Mouse (Mus musculus): Measurements from ENCODE around the gene Eif4g1. TPM values are rescaled to one million over a fixed set of nuclear protein-coding genes. Genes with fewer than 3 reads are reported as not detected.

Gene Eif4g1
- polyA plus RNA-seq, 1 experiment from 2014 or later = 124 TPM

DNA sequence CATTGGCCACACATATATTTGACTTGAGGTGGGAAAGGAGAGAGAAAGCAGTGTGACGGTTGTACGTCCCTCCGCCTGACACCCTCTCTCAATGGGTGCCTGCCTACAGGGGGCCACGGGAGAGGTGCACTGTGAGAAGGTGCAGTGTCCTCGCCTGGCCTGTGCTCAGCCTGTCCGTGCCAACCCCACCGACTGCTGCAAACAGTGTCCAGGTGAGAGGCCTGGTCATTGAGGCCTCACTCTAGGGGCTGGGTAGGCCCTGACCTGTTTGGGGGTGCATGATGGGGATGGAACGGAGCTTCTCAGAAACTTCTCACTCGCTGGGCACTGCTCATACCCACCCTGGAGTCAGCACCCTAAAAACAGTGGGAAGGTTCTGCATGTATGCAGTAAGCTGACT, 71.7 kb downstream of the Eif4g1 start:
- Histone ChIP-seq H3K9me3 (ENCODE audit: control insufficient read depth, low read length) (no peaks in the 10 kb centered on the region), H3K9ac (no peak overlapping the region), H3K4me1 (replicated peaks; ENCODE audit: control insufficient read depth, insufficient read depth, low read length) (no peaks in the 10 kb centered on the region), H3K27me3 (ENCODE audit: control insufficient read depth, insufficient read depth, low read length) (peaks cover 6% of the 10 kb centered on the region), H3K27ac (no peak overlapping the region), H3K36me3 (replicated peaks; ENCODE audit: control insufficient read depth, insufficient read depth) (0 out of 2 replicates have a peak, but pooled peaks cover 19% of the 10 kb centered on the region), H3K4me2 (replicated peaks) (no peak overlapping the region), H3K4me3 (replicated peaks; ENCODE audit: low read length) (no peak overlapping the region)
- ATAC-seq (ENCODE audit: low FRiP score) (no peak), DNase-seq (ENCODE audit: low spot score) (no peak)
- 95% methylated on average over 9 of the region's 9 CpGs for WGBS

Other genes starting within 250 kb of the Eif4g1 start
- 127 and 136 TPM in 2 replicates for gene Abcc5, start 241.9 kb upstream of the Eif4g1 start, polyA plus RNA-seq (2014; fragmentation: Nextera tagmentation; extraction: Ambion mirVana)
- gene Eif2b5, start 169.5 kb upstream of the Eif4g1 start, polyA plus RNA-seq (2014; fragmentation: Nextera tagmentation; extraction: Ambion mirVana) = 88.0 and 89.2 TPM in 2 replicates
- gene Dvl3, start 151.3 kb upstream of the Eif4g1 start, polyA plus RNA-seq (2014; fragmentation: Nextera tagmentation; extraction: Ambion mirVana) = 36.4 and 40.9 TPM in 2 replicates
- 1,214 and 1,314 TPM in 2 replicates for gene Ap2m1, start 132.8 kb upstream of the Eif4g1 start, polyA plus RNA-seq (2014; fragmentation: Nextera tagmentation; extraction: Ambion mirVana)
- 75.3 and 77.5 TPM in 2 replicates for gene Abcf3, start 119.7 kb upstream of the Eif4g1 start, polyA plus RNA-seq (2014; fragmentation: Nextera tagmentation; extraction: Ambion mirVana)
- gene Vwa5b2, start 78.8 kb upstream of the Eif4g1 start, polyA plus RNA-seq (2014; fragmentation: Nextera tagmentation; extraction: Ambion mirVana) = 22.1 and 24.4 TPM in 2 replicates
- gene Eef1akmt4, start 56.7 kb upstream of the Eif4g1 start, polyA plus RNA-seq (2014; fragmentation: Nextera tagmentation; extraction: Ambion mirVana) = 10.4 and 11.0 TPM in 2 replicates
- not detected in 2 replicates for gene Gm49333, start 56.7 kb upstream of the Eif4g1 start, polyA plus RNA-seq (2014; fragmentation: Nextera tagmentation; extraction: Ambion mirVana)
- 44.8 and 45.3 TPM in 2 replicates for gene Alg3, start 56.6 kb upstream of the Eif4g1 start, polyA plus RNA-seq (2014; fragmentation: Nextera tagmentation; extraction: Ambion mirVana)
- gene Camk2n2, start 47.0 kb upstream of the Eif4g1 start, polyA plus RNA-seq (2014; fragmentation: Nextera tagmentation; extraction: Ambion mirVana) = 61.8 and 63.8 TPM in 2 replicates
- 10.6 and 12.1 TPM in 2 replicates for gene Ece2, start 38.5 kb upstream of the Eif4g1 start, polyA plus RNA-seq (2014; fragmentation: Nextera tagmentation; extraction: Ambion mirVana)
- 329 and 358 TPM in 2 replicates for gene Psmd2, start 16.7 kb upstream of the Eif4g1 start, polyA plus RNA-seq (2014; fragmentation: Nextera tagmentation; extraction: Ambion mirVana)
- gene Fam131a, start 24.9 kb downstream of the Eif4g1 start, polyA plus RNA-seq (2014; fragmentation: Nextera tagmentation; extraction: Ambion mirVana) = 41.8 and 44.2 TPM in 2 replicates
- gene Polr2h, start 49.4 kb downstream of the Eif4g1 start, polyA plus RNA-seq (2014; fragmentation: Nextera tagmentation; extraction: Ambion mirVana) = 93.2 and 95.9 TPM in 2 replicates
- 28.7 and 32.1 TPM in 2 replicates for gene Clcn2, start 49.4 kb downstream of the Eif4g1 start, polyA plus RNA-seq (2014; fragmentation: Nextera tagmentation; extraction: Ambion mirVana)
- gene Chrd, start 64.8 kb downstream of the Eif4g1 start, polyA plus RNA-seq (2014; fragmentation: Nextera tagmentation; extraction: Ambion mirVana) = 5.4 and 7.3 TPM in 2 replicates
- gene Thpo, start 66.2 kb downstream of the Eif4g1 start, polyA plus RNA-seq (2014; fragmentation: Nextera tagmentation; extraction: Ambion mirVana) = 0.86 and 1.2 TPM in 2 replicates